Mouse (Mus musculus) intestine, embryonic 16.5 days (tissue): ENCODE measurements at regions not wholly inside any gene's neighbourhood (a gene's known extent, or its start where the extent isn't known, plus 50 kb on each side); places are given as distances from the start of the nearest gene placed in this dataset.
A peak's percentile ranks its signal among the peaks of the same experiment; 100 is the strongest.

Source experiments
- ATAC-seq: fragments of 200-750 bp; cut with Nextera tagmentation; 2 replicates; pipeline ENCODE4 v1.8.0; 2017; ENCODE audit warnings: moderate TSS enrichment, moderate library complexity
- H3K27ac ChIP-seq: fragments of 300-500 bp; sonication (generic); 2 replicates; pipeline ENCODE4 v1.5.1; 2014; ENCODE audit warnings: mild to moderate bottlenecking, low read length
- H3K27me3 ChIP-seq: fragments of 300-500 bp; sonication (generic); replicated peaks from 2 replicates; pipeline ENCODE4 v1.6.1; 2014; ENCODE audit warnings: low read length, control low read depth, mixed read lengths; ENCODE audit not compliant: control insufficient read depth, insufficient read depth
- H3K36me3 ChIP-seq: fragments of 300-500 bp; sonication (generic); 2 replicates; pipeline ENCODE4 v1.6.1; 2014; ENCODE audit warnings: low read length, control low read depth; ENCODE audit not compliant: control insufficient read depth, insufficient read depth
- H3K4me1 ChIP-seq: fragments of 300-500 bp; sonication (generic); 2 replicates; pipeline ENCODE4 v1.6.1; 2014; ENCODE audit warnings: low read length, control low read depth, mixed read lengths; ENCODE audit not compliant: control insufficient read depth, insufficient read depth
- H3K4me2 ChIP-seq: fragments of 300-500 bp; sonication (generic); 2 replicates; pipeline ENCODE4 v1.6.1; 2014; ENCODE audit warnings: low read depth, low read length, control low read depth
- H3K4me3 ChIP-seq: fragments of 300-500 bp; sonication (generic); 2 replicates; pipeline ENCODE4 v1.5.1; 2014; ENCODE audit warnings: mild to moderate bottlenecking, low read length
- H3K9ac ChIP-seq: fragments of 300-500 bp; sonication (generic); 2 replicates; pipeline ENCODE4 v1.6.1; 2014; ENCODE audit warnings: low read depth, low read length
- H3K9me3 ChIP-seq: fragments of 300-500 bp; sonication (generic); 2 replicates; pipeline ENCODE4 v1.6.1; 2016; ENCODE audit warnings: low read length, control low read depth; ENCODE audit not compliant: control insufficient read depth
- WGBS: fragments of 180-500 bp; shearing (Covaris S2); extraction: QIAGEN DNeasy Blood & Tissue Kit; methylation state at CpG from one replicate; pipeline ENCODE4 v1.1.7; 2014; 5-methylcytosine and 5-hydroxymethylcytosine counted together

DNA sequence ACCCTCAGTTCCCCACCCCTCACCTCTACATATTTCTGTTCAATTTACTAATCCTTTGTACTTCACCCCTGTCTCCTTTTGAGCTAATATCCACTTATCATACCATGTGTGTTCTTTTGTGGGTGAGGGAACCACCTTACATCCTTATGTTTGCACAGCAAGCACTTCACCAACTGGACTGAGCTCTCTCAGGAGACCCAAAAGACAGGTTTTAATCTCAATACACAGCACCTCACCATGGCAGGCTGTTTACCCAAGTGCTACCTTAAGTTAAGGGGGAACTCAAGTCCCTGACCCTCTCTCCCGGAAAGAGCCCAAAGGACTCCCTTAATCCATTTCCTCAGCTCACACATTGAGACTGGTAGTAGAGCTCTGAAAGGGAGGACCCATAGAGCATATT lies 62.3 kb upstream of the Agr3 start:
- WGBS, result 90% methylated on average over 1 of the region's 1 CpGs
- Histone ChIP-seq H3K36me3 (no peaks in the 10 kb centered on the region), H3K4me3 (no peak overlapping the region), H3K27me3 (no peaks in the 10 kb centered on the region), H3K27ac (no peak overlapping the region), H3K4me1 (no peaks in the 10 kb centered on the region), H3K9me3 (no peaks in the 10 kb centered on the region), H3K9ac (no peak overlapping the region), H3K4me2 (no peak overlapping the region)
- ATAC-seq, result no peak

DNA sequence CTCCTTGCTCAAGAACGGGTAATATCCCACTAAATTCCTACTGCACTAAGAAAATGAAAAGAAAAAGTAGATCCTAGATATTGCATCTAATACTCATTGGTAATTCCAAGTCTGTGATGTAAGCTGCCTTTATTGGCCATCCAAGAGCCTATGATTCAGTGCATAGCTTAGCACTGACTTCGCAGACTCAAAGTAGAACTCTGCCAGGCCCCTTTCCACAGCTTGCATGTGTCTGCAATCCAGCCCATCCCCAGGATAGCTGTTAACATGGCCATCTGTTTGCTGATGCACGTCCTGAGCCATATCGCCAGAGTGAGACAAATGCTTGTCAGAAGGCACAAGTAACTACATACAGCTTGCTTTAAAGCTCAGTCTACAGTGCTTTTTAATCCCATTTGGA lies 72.3 kb upstream of the Agr3 start:
- ATAC-seq, result peak; percentile 48; the same call in 1 of the 2 replicates
- Histone ChIP-seq H3K9ac (no peak overlapping the region), H3K36me3 (no peaks in the 10 kb centered on the region), H3K27me3 (no peaks in the 10 kb centered on the region), H3K9me3 (no peaks in the 10 kb centered on the region), H3K27ac (no peak overlapping the region), H3K4me2 (no peak overlapping the region), H3K4me1 (no peaks in the 10 kb centered on the region), H3K4me3 (no peak overlapping the region)
- 61% methylated on average over 4 of the region's 4 CpGs for WGBS

DNA sequence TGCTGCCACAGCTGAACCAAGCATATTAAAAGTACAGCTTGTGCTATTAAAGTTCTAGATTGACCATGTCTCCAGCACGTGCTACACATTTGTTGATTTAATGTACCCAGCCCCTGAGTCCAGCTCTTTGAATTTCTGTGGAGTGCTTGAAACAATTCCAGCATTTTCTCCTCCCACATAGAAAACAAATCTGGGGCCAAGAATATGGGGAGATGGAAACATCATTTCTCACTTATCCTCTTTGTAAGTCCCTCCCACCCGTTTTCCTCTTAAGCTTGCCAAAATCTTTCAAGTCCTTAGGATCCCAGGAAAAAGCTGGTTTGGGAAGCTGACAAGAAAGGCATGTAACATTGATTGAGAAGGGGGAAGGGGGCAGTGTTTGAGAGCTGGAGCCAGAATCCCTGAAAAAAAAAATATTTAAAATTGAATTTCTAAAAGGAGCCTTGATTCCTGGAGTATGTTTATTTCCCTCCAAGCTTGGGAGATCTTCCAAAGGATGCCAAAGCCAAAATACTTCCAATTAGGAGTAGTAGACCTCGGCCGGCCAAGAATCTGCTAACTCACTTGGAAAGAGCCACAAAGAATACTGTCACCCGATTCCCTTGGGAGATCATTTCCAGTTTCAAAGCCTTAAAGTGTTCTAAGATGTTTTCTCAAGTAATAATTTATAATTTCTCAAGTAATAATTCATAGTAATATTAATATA lies 78.4 kb upstream of the Agr3 start:
- peak; percentile 53 for ATAC-seq
- no peaks in the 10 kb centered on the region for H3K27me3 ChIP-seq
- 51% methylated on average over 5 of the region's 5 CpGs for WGBS

DNA sequence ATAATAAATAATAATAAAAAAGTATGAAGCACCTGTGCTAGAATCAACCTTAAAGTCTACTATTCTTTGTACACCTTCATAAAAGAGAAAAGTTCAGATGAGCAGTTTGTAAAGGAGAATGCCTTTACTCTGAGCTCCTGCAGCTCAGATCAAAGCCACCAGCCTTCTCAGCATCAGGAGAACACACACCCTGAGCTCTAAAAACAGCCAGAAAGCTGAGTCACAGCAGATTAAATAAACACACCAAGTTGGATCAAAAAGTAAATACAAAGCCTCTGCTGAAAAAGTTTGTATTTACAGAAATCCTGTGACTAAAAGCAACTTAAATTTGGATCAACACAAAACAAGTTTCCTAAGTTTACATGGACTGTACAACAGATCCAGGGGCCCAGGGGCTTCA lies 88.5 kb upstream of the Agr3 start:
- ATAC-seq, result no peak
- Histone ChIP-seq H3K27me3 (no peaks in the 10 kb centered on the region), H3K4me2 (no peak overlapping the region), H3K27ac (no peak overlapping the region), H3K4me1 (no peaks in the 10 kb centered on the region), H3K9me3 (no peaks in the 10 kb centered on the region), H3K4me3 (no peak overlapping the region), H3K9ac (no peak overlapping the region), H3K36me3 (no peaks in the 10 kb centered on the region)

More for the DNA sequence above, 78.4 kb upstream of the Agr3 start:
- Histone ChIP-seq H3K4me1 (no peaks in the 10 kb centered on the region), H3K4me2 (no peak overlapping the region), H3K4me3 (no peak overlapping the region), H3K9ac (no peak overlapping the region), H3K9me3 (no peaks in the 10 kb centered on the region), H3K36me3 (no peaks in the 10 kb centered on the region), H3K27ac (no peak overlapping the region; the same call in 1 of the 2 replicates)

DNA sequence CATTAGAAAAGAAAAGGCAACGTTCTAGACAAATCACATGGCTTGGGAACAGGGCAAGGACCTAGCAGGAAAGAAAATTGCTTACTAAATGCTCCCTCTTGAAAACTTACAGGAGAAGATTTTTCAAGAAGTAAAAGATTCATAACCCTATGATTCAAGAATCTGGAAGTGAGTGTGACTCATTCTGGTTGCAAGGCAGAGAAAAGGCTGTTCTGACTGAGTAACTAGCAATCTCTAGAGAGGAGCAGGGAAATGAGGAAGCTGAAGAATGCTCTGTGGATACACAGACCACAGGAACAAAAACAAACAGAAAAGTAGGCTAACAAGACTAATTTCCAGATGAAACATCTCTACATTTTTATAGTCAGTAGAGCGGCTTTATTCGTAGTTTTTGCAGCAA lies 92.1 kb upstream of the Agr3 start:
- no peak overlapping the region for H3K4me2 ChIP-seq
- WGBS, result 67% methylated on average over 3 of the region's 3 CpGs
- no peak overlapping the region for H3K27ac ChIP-seq
- no peaks in the 10 kb centered on the region for H3K9me3 ChIP-seq
- H3K4me3 ChIP-seq, result no peak overlapping the region
- H3K9ac ChIP-seq, result no peak overlapping the region
- H3K4me1 ChIP-seq, result no peaks in the 10 kb centered on the region
- ATAC-seq, result no peak
- no peaks in the 10 kb centered on the region for H3K36me3 ChIP-seq
- H3K27me3 ChIP-seq, result no peaks in the 10 kb centered on the region

DNA sequence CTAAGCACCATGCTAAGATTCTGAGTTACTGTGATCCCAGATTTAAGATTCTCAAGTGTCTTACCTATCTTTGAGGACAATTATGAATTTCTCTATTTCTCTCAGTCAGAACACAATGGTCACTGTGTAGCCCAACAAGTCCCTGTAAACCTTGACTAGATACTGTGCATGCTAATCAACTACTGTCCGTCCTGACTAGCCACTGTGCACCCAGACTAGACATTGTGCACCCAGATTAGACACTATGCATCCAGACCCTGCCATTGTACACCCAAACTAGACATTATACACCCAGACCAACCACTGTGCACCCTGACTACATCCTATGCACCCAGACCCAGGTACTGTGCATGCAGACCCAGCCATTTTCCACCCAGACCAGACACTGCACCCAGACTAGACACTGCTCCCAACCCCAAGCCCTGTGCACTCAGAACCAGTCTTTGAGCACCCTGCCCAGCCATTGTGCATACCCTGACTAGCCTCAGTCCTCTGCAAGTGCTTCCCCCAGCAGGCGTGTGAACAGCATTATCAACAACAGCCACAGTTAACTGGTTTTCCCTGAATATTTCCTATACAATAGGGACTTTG lies 93.4 kb upstream of the Agr3 start:
- no peak for ATAC-seq
- Histone ChIP-seq H3K4me3 (no peak overlapping the region), H3K27ac (no peak overlapping the region), H3K9me3 (no peaks in the 10 kb centered on the region), H3K36me3 (no peaks in the 10 kb centered on the region), H3K4me2 (no peak overlapping the region), H3K4me1 (no peaks in the 10 kb centered on the region), H3K9ac (no peak overlapping the region), H3K27me3 (no peaks in the 10 kb centered on the region)
- 87% methylated on average over 2 of the region's 2 CpGs for WGBS

DNA sequence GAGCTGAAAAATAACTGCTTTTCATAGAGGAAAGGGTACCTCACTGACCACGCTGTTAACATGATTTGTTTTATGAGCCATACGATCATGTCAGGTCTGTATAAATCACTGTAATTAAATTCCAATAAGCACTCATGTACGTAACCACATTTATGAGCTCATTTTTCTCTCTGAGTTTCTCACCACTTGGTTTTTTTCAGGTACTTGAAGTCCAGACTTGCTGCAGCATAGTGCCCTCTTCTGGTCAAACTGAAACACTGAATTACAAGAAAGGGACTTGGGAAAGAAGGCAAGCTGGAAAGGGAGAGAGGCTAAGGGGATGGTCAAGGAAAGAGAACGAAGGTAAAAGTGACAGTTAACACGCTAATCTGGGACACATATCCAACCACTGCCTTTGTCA lies 94.2 kb upstream of the Agr3 start:
- Histone ChIP-seq H3K9ac (no peak overlapping the region), H3K27me3 (no peaks in the 10 kb centered on the region), H3K4me1 (no peaks in the 10 kb centered on the region), H3K27ac (no peak overlapping the region), H3K4me3 (no peak overlapping the region), H3K36me3 (no peaks in the 10 kb centered on the region), H3K9me3 (no peaks in the 10 kb centered on the region), H3K4me2 (no peak overlapping the region)
- ATAC-seq, result 0 out of 2 replicates have a peak, but pooled peaks have one; percentile 48
- 10% methylated on average over 5 of the region's 5 CpGs for WGBS

DNA sequence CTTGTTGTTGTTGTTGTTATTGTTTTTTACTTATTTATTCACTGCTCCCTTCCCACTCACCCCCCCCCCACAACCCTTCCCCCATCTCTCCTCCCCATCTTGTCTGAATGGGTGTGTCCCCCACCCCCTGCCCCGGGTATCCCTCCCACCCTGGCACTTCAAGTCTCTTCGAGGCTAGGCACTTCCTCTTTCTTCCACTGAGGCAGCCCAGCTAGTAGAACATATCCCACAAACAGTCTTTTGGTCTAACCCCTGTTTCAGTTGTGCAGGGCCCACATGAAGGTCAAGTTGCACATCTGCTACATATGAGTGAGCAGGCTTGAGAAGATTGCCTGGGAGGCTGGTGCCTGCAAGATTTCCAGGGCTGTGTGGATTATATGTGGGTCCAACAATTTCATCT lies 97.6 kb upstream of the Agr3 start:
- 73% methylated on average over 2 of the region's 2 CpGs for WGBS
- Histone ChIP-seq H3K9ac (no peak overlapping the region), H3K4me3 (no peak overlapping the region), H3K27ac (no peak overlapping the region), H3K9me3 (no peaks in the 10 kb centered on the region), H3K27me3 (no peaks in the 10 kb centered on the region), H3K4me2 (no peak overlapping the region), H3K4me1 (peaks cover 3% of the 10 kb centered on the region; the same call in 1 of the 2 replicates), H3K36me3 (no peaks in the 10 kb centered on the region)
- ATAC-seq, result no peak

DNA sequence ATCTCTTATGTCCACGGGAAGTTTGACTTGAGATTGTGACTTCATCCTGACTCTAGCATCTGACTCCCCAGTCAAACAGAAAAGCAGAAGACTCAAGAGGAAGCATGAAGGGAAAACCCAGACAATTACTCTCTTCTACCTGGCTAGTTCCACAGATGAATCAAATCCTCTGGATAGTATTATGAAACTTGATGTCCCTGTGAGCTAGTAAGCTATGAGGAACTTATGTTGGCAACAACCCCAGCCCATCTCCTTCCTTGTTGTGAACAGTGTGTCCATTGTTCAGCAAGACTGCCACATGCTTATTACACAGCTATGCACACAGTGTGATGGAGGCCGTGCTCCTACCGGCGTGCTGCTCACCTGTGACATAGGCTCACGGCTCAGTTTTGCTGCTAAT lies 98.4 kb upstream of the Agr3 start:
- no peaks in the 10 kb centered on the region for H3K9me3 ChIP-seq
- no peaks in the 10 kb centered on the region for H3K36me3 ChIP-seq
- H3K27ac ChIP-seq, result no peak overlapping the region
- no peaks in the 10 kb centered on the region for H3K27me3 ChIP-seq
- H3K9ac ChIP-seq, result no peak overlapping the region
- H3K4me1 ChIP-seq, result peaks cover 3% of the 10 kb centered on the region; the same call in 1 of the 2 replicates
- 81% methylated on average over 5 of the region's 5 CpGs for WGBS
- H3K4me3 ChIP-seq, result no peak overlapping the region
- no peak for ATAC-seq
- H3K4me2 ChIP-seq, result no peak overlapping the region

DNA sequence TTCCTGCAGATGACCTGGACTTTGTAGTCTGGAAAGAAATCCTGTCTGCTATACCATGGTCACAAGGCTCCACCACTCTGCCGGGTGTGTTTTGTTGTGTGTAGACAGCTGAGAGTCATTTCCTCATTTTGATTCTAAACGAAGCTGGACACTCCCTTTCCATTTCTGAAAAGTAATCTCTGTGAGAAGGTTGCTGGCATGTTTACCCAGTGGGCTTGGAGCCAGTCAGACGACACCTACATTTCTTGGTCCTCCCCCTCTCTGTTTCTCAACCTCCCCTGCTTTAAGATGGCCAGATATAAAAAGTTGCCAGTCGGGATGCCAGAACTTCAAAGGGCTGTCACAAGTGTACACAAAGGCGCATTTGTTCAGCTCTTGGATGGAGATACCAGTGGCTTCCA lies 100.8 kb upstream of the Agr3 start:
- no peak overlapping the region for H3K9ac ChIP-seq
- peaks cover 3% of the 10 kb centered on the region; the same call in 1 of the 2 replicates for H3K4me1 ChIP-seq
- H3K36me3 ChIP-seq, result no peaks in the 10 kb centered on the region
- H3K27ac ChIP-seq, result no peak overlapping the region
- peak; percentile 76 for ATAC-seq
- no peak overlapping the region for H3K4me3 ChIP-seq
- WGBS, result 17% methylated on average over 5 of the region's 5 CpGs
- H3K9me3 ChIP-seq, result no peaks in the 10 kb centered on the region
- H3K27me3 ChIP-seq, result no peaks in the 10 kb centered on the region
- H3K4me2 ChIP-seq, result no peak overlapping the region
